Mouse (Mus musculus): Measurements from ENCODE around the gene Ftl1. TPM values are rescaled to one million over a fixed set of nuclear protein-coding genes. Genes with fewer than 3 reads are reported as not detected.
"Not testable (repeated sequence)": the region's sequence is repeated elsewhere in the genome, so short reads cannot be mapped to it uniquely, and the experiment has no call there.

Gene Ftl1
- polyA plus RNA-seq, 1 experiment from 2014 or later: 3,941 TPM

DNA sequence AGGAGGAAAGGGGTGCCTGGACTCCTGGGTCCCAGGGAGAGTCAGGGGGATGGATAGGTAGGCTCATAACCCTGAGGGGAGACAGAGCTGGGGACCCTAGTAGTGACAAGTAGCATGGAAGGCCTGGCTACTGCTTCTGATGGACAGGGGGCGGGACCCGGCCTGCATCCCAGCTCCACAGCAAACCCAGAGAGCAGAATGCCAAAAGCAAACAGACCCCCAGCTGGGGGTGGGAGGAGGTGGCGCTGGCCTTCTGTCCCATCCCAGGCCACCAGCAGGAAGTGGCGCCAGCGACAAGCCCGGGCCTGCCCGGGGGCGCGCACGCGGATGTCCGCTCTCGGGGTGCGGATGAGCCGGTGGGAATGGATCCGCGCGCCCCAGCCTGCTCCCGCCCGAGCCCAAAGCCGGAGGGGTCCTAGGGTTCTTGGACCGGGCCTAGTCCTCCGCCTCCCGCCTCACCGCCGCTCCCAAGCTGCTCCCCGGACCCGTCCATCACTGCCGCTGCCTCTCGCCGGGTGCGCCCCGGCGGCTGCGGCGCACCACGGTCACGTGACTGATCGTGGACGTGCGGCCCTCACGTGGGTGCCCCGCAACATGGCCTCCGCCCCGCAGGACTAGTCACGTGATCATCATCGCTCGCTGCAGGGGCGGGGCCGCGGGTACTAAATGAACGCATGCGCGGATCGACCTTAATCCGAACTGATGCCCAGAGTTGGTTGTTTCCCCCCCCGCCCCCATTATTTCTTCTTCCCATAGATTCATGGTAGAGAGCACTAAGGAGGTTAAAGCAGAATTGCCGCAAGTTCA is 6.8 kb upstream of the Ftl1 start, which contains the start of gene Bax:
Gene Bax, minus strand, starts transcription at position 616 of the 807 bp plus-strand sequence.
- Histone ChIP-seq H3K9ac (ENCODE audit: low read depth, low read length) (peak within 1 kb of the TSS; percentile 84), H3K27ac (ENCODE audit: low read depth, low read length) (no peak within 1 kb of the TSS), H3K27me3 (ENCODE audit: control insufficient read depth, insufficient read depth, low read length) (no peaks in the 10 kb centered on the region), H3K4me1 (ENCODE audit: control insufficient read depth, insufficient read depth, low read length) (peaks cover 10% of the 10 kb centered on the region), H3K36me3 (ENCODE audit: control insufficient read depth, insufficient read depth, low read length) (peaks cover 28% of the 10 kb centered on the region), H3K4me2 (replicated peaks; ENCODE audit: low read depth, low read length) (peak within 1 kb of the TSS; percentile 71), H3K9me3 (ENCODE audit: control insufficient read depth, low read length) (no peaks in the 10 kb centered on the region), H3K4me3 (ENCODE audit: low read length) (peak within 1 kb of the TSS; percentile 75)
- ATAC-seq (ENCODE audit: low FRiP score, low TSS enrichment): peak; percentile 79
- WGBS: under 1% methylated on average over 44 of the region's 58 CpGs

GRCm38 (mm10) chr7:45465549-45465948 is 5.9 kb upstream of the Ftl1 start:
- Histone ChIP-seq H3K4me3 (ENCODE audit: low read length) (peak overlapping the region; percentile 75), H3K4me1 (ENCODE audit: control insufficient read depth, insufficient read depth, low read length) (peaks cover 16% of the 10 kb centered on the region), H3K9ac (ENCODE audit: low read depth, low read length) (peak overlapping the region; percentile 84; the same call in 1 of the 2 replicates), H3K4me2 (replicated peaks; ENCODE audit: low read depth, low read length) (peak overlapping the region; percentile 71), H3K36me3 (ENCODE audit: control insufficient read depth, insufficient read depth, low read length) (peaks cover 28% of the 10 kb centered on the region), H3K27ac (ENCODE audit: low read depth, low read length) (no peak overlapping the region), H3K27me3 (ENCODE audit: control insufficient read depth, insufficient read depth, low read length) (no peaks in the 10 kb centered on the region), H3K9me3 (ENCODE audit: control insufficient read depth, low read length) (no peaks in the 10 kb centered on the region)
- WGBS: 81% methylated on average over 9 of the region's 9 CpGs
- no peak for ATAC-seq (ENCODE audit: low FRiP score, low TSS enrichment)

GRCm38 (mm10) chr7:45465112-45465511 is 5.4 kb upstream of the Ftl1 start:
- no peak overlapping the region; the same call in 1 of the 2 replicates for H3K4me3 ChIP-seq (ENCODE audit: low read length)
- WGBS: 96% methylated on average over 12 of the region's 12 CpGs
- H3K27ac ChIP-seq (ENCODE audit: low read depth, low read length): no peak overlapping the region
- no peak overlapping the region; the same call in 1 of the 2 replicates for H3K4me2 ChIP-seq (replicated peaks; ENCODE audit: low read depth, low read length)
- H3K9ac ChIP-seq (ENCODE audit: low read depth, low read length): no peak overlapping the region
- no peaks in the 10 kb centered on the region for H3K9me3 ChIP-seq (ENCODE audit: control insufficient read depth, low read length)
- peaks cover 28% of the 10 kb centered on the region for H3K36me3 ChIP-seq (ENCODE audit: control insufficient read depth, insufficient read depth, low read length)
- H3K4me1 ChIP-seq (ENCODE audit: control insufficient read depth, insufficient read depth, low read length): peaks cover 20% of the 10 kb centered on the region
- no peaks in the 10 kb centered on the region for H3K27me3 ChIP-seq (ENCODE audit: control insufficient read depth, insufficient read depth, low read length)
- ATAC-seq (ENCODE audit: low FRiP score, low TSS enrichment): no peak

DNA sequence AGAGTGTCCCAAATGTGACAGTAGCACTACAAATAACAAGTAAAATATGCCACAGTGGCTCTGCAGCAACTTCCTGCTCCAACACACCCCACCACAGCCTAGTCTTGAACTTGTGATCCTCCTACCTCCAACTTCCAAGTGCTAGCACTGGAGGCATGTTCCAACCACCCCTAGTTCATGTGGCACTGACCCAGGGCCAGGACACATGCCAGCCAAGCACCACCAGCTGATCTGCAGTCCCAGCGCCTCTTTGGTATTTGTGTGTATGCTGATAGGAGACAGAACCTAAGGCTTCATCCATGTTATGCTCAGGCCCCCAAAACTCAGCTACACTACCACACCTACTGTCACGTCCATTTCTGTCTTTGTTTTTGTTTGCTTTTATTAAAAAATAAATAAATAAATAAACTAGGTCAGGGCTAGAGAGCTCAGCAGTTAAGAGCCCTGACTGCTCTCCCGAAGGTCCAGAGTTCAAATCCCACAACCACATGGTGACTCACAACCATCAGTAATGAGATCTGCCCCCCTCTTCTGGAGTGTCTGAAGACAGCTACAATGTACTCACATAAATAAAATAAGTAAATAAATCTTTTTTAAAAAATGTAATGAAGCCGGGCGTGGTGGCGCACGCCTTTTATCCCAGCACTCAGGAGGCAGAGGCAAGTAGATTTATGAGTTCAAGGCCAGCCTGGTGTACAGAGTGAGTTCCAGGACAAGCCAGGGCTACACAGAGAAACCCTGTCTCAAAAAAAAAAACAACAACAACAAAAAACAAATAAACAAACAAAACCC is 4.5 kb upstream of the Ftl1 start:
- 88% methylated on average over 7 of the region's 7 CpGs for WGBS
- Histone ChIP-seq H3K4me1 (ENCODE audit: control insufficient read depth, insufficient read depth, low read length) (peaks cover 21% of the 10 kb centered on the region), H3K4me3 (ENCODE audit: low read length) (no peak overlapping the region), H3K4me2 (replicated peaks; ENCODE audit: low read depth, low read length) (no peak overlapping the region), H3K27me3 (ENCODE audit: control insufficient read depth, insufficient read depth, low read length) (no peaks in the 10 kb centered on the region), H3K36me3 (ENCODE audit: control insufficient read depth, insufficient read depth, low read length) (peaks cover 28% of the 10 kb centered on the region), H3K9me3 (ENCODE audit: control insufficient read depth, low read length) (no peaks in the 10 kb centered on the region), H3K27ac (ENCODE audit: low read depth, low read length) (no peak overlapping the region), H3K9ac (ENCODE audit: low read depth, low read length) (no peak overlapping the region)
- no peak for ATAC-seq (ENCODE audit: low FRiP score, low TSS enrichment)

- ATAC-seq (ENCODE audit: low FRiP score, low TSS enrichment); H3K9ac ChIP-seq (ENCODE audit: low read depth, low read length); H3K4me2 ChIP-seq (replicated peaks; ENCODE audit: low read depth, low read length); H3K27me3 ChIP-seq (ENCODE audit: control insufficient read depth, insufficient read depth, low read length); H3K4me3 ChIP-seq (ENCODE audit: low read length); H3K9me3 ChIP-seq (ENCODE audit: control insufficient read depth, low read length); H3K27ac ChIP-seq (ENCODE audit: low read depth, low read length): not testable (repeated sequence)
- Histone ChIP-seq H3K36me3 (ENCODE audit: control insufficient read depth, insufficient read depth, low read length) (peaks cover 36% of the 10 kb centered on the region), H3K4me1 (ENCODE audit: control insufficient read depth, insufficient read depth, low read length) (peaks cover 27% of the 10 kb centered on the region)
- 81% methylated on average over 4 of the region's 4 CpGs for WGBS
These were observed 3.2 kb upstream of the Ftl1 start for GRCm38 (mm10) chr7:45462868-45463267.

DNA sequence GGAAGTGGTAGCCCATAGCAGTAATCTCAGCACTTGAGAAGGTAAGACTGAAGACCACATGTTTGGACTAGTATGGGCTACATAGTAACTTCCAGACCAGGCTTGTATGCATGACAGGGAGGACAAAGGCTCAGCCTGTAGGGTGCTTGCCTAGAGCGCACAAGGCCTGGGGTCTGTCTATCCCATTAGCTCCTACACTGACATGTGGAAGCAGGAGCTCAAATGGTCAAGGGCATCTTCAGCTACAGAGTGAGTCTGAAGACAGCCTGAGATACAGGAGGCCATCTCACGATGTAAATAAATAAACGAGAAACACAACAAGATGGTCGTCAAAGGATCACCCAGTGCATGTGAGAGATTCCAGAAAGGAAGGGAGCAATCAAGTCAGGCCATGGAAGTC is 2.6 kb upstream of the Ftl1 start:
- no peak overlapping the region for H3K4me3 ChIP-seq (ENCODE audit: low read length)
- H3K9me3 ChIP-seq (ENCODE audit: control insufficient read depth, low read length): no peaks in the 10 kb centered on the region
- H3K27ac ChIP-seq (ENCODE audit: low read depth, low read length): no peak overlapping the region
- peaks cover 41% of the 10 kb centered on the region for H3K36me3 ChIP-seq (ENCODE audit: control insufficient read depth, insufficient read depth, low read length)
- ATAC-seq (ENCODE audit: low FRiP score, low TSS enrichment): no peak
- H3K27me3 ChIP-seq (ENCODE audit: control insufficient read depth, insufficient read depth, low read length): no peaks in the 10 kb centered on the region
- no peak overlapping the region for H3K4me2 ChIP-seq (replicated peaks; ENCODE audit: low read depth, low read length)
- H3K9ac ChIP-seq (ENCODE audit: low read depth, low read length): no peak overlapping the region
- 89% methylated on average over 4 of the region's 4 CpGs for WGBS
- H3K4me1 ChIP-seq (ENCODE audit: control insufficient read depth, insufficient read depth, low read length): peaks cover 33% of the 10 kb centered on the region

DNA sequence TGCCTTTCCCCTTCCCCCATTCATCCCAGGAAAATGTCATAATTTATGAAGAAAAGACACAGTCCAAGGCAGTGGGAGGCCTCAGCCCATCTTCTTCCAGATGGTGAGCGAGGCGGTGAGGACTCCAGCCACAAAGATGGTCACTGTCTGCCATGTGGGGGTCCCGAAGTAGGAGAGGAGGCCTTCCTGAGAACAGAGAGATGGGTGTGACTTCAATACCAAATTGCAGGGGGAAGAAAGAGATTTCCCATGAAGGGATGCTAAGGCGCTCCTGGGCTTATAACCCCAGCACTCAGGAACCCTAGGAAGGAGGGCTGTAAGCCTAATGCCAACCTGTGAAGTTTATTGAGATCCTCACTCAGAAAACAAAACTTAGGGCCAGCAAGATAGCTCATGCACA is 2.1 kb upstream of the Ftl1 start:
- H3K36me3 ChIP-seq (ENCODE audit: control insufficient read depth, insufficient read depth, low read length): peaks cover 45% of the 10 kb centered on the region
- H3K9me3 ChIP-seq (ENCODE audit: control insufficient read depth, low read length): no peaks in the 10 kb centered on the region
- H3K4me1 ChIP-seq (ENCODE audit: control insufficient read depth, insufficient read depth, low read length): peaks cover 36% of the 10 kb centered on the region
- H3K4me2 ChIP-seq (replicated peaks; ENCODE audit: low read depth, low read length): no peak overlapping the region
- ATAC-seq (ENCODE audit: low FRiP score, low TSS enrichment): no peak
- no peak overlapping the region for H3K4me3 ChIP-seq (ENCODE audit: low read length)
- 89% methylated on average over 4 of the region's 4 CpGs for WGBS
- peak overlapping the region; percentile 65; the same call in 1 of the 2 replicates for H3K27ac ChIP-seq (ENCODE audit: low read depth, low read length)
- H3K27me3 ChIP-seq (ENCODE audit: control insufficient read depth, insufficient read depth, low read length): no peaks in the 10 kb centered on the region
- H3K9ac ChIP-seq (ENCODE audit: low read depth, low read length): no peak overlapping the region

GRCm38 (mm10) chr7:45461326-45461725 is 1.6 kb upstream of the Ftl1 start:
- no peaks in the 10 kb centered on the region for H3K9me3 ChIP-seq (ENCODE audit: control insufficient read depth, low read length)
- H3K27ac ChIP-seq (ENCODE audit: low read depth, low read length): peak overlapping the region; percentile 88; the same call in 1 of the 2 replicates
- no peak overlapping the region for H3K4me3 ChIP-seq (ENCODE audit: low read length)
- H3K4me1 ChIP-seq (ENCODE audit: control insufficient read depth, insufficient read depth, low read length): peaks cover 36% of the 10 kb centered on the region
- 0 out of 2 replicates have a peak overlapping the region, but pooled peaks have one; percentile 83 for H3K9ac ChIP-seq (ENCODE audit: low read depth, low read length)
- 65% methylated on average over 5 of the region's 5 CpGs for WGBS
- peaks cover 45% of the 10 kb centered on the region for H3K36me3 ChIP-seq (ENCODE audit: control insufficient read depth, insufficient read depth, low read length)
- ATAC-seq (ENCODE audit: low FRiP score, low TSS enrichment): no peak
- no peaks in the 10 kb centered on the region for H3K27me3 ChIP-seq (ENCODE audit: control insufficient read depth, insufficient read depth, low read length)
- no peak overlapping the region for H3K4me2 ChIP-seq (replicated peaks; ENCODE audit: low read depth, low read length)
